Mouse (Mus musculus) hindbrain, embryonic 14.5 days (tissue): Measurements from ENCODE around the gene Ptgds. TPM values are rescaled to one million over a fixed set of nuclear protein-coding genes. Genes with fewer than 3 reads are reported as not detected.

Source experiments
- ATAC-seq: fragments of 200-750 bp; cut with Nextera tagmentation; 2 replicates; pipeline ENCODE4 v1.8.0; 2017; ENCODE audit warnings: moderate number of reproducible peaks, mild to moderate bottlenecking, moderate TSS enrichment, moderate library complexity; ENCODE audit not compliant: low FRiP score
- DNase-seq: peaks from one replicate; pipeline ENCODE4 v3.0.0-alpha.2; 2015; ENCODE audit warnings: low spot score
- H3K27ac ChIP-seq: fragments of 300-500 bp; sonication (generic); 2 replicates; pipeline ENCODE4 v1.5.1; 2014; ENCODE audit warnings: mild to moderate bottlenecking, moderate library complexity
- H3K27me3 ChIP-seq: fragments of 300-500 bp; sonication (generic); 2 replicates; pipeline ENCODE4 v1.6.1; 2014; ENCODE audit warnings: mild to moderate bottlenecking, low read length, mixed read lengths; ENCODE audit not compliant: control insufficient read depth, insufficient read depth
- H3K36me3 ChIP-seq: fragments of 300-500 bp; sonication (generic); replicated peaks from 2 replicates; pipeline ENCODE4 v1.6.1; 2014; ENCODE audit not compliant: control insufficient read depth, insufficient read depth
- H3K4me1 ChIP-seq: fragments of 300-500 bp; sonication (generic); replicated peaks from 2 replicates; pipeline ENCODE4 v1.6.1; 2014; ENCODE audit warnings: antibody characterized with exemption, low read length, mixed read lengths; ENCODE audit not compliant: control insufficient read depth, insufficient read depth
- H3K4me2 ChIP-seq: fragments of 300-500 bp; sonication (generic); replicated peaks from 2 replicates; pipeline ENCODE4 v1.6.1; 2014; ENCODE audit warnings: mild to moderate bottlenecking, moderate library complexity
- H3K4me3 ChIP-seq: fragments of 300-500 bp; sonication (generic); replicated peaks from 2 replicates; pipeline ENCODE4 v1.5.1; 2014; ENCODE audit warnings: mild to moderate bottlenecking, low read length
- H3K9ac ChIP-seq: fragments of 300-500 bp; sonication (generic); 2 replicates; pipeline ENCODE4 v1.6.1; 2014
- H3K9me3 ChIP-seq: fragments of 300-500 bp; sonication (generic); 2 replicates; pipeline ENCODE4 v1.6.1; 2016; ENCODE audit warnings: low read length; ENCODE audit not compliant: control insufficient read depth
- WGBS: fragments of 180-500 bp; shearing (Covaris S2); extraction: QIAGEN DNeasy Blood & Tissue Kit; methylation state at CpG from one replicate; pipeline ENCODE4 v1.1.7; 2014; 5-methylcytosine and 5-hydroxymethylcytosine counted together
- polyA plus RNA-seq: library from polyadenylated mRNA; unstranded; fragments of >200 nt; fragmentation: Nextera tagmentation; extraction: Ambion mirVana; gene quantifications from 2 replicates; pipeline ENCODE4 v1.2.1, GENCODE M21; 2014

Gene Ptgds
- polyA plus RNA-seq, 1 experiment from 2014 or later: 230 TPM

- ATAC-seq (no peak), DNase-seq (no peak)
- no peaks in the 10 kb centered on the region for H3K4me1 ChIP-seq
- H3K4me2 ChIP-seq: no peak overlapping the region
- H3K36me3 ChIP-seq: no peaks in the 10 kb centered on the region
- H3K27me3 ChIP-seq: no peaks in the 10 kb centered on the region
- H3K27ac ChIP-seq: no peak overlapping the region
- H3K4me3 ChIP-seq: no peak overlapping the region
- no peaks in the 10 kb centered on the region for H3K9me3 ChIP-seq
- WGBS: 70% methylated on average over 11 of the region's 11 CpGs
- no peak overlapping the region for H3K9ac ChIP-seq
Measured at GRCm38 (mm10) chr2:25484901-25485647, 15.2 kb upstream of the Ptgds start.

GRCm38 (mm10) chr2:25482969-25483368 is 13.1 kb upstream of the Ptgds start:
- no peak overlapping the region for H3K4me2 ChIP-seq
- DNase-seq (no peak), ATAC-seq (no peak)
- no peaks in the 10 kb centered on the region for H3K36me3 ChIP-seq
- no peaks in the 10 kb centered on the region for H3K4me1 ChIP-seq
- H3K9me3 ChIP-seq: no peaks in the 10 kb centered on the region
- H3K27ac ChIP-seq: no peak overlapping the region
- H3K4me3 ChIP-seq: no peak overlapping the region
- no peaks in the 10 kb centered on the region for H3K27me3 ChIP-seq
- WGBS: 22% methylated on average over 7 of the region's 7 CpGs
- H3K9ac ChIP-seq: no peak overlapping the region

GRCm38 (mm10) chr2:25480541-25480940 is 10.7 kb upstream of the Ptgds start:
- Histone ChIP-seq H3K4me3 (no peak overlapping the region), H3K4me1 (no peaks in the 10 kb centered on the region), H3K36me3 (no peaks in the 10 kb centered on the region), H3K27me3 (no peaks in the 10 kb centered on the region), H3K9me3 (no peaks in the 10 kb centered on the region), H3K4me2 (no peak overlapping the region), H3K27ac (no peak overlapping the region), H3K9ac (no peak overlapping the region)
- no peak for ATAC-seq
- WGBS: 100% methylated on average over 1 of the region's 1 CpGs
- no peak for DNase-seq

GRCm38 (mm10) chr2:25479551-25480311 is 9.9 kb upstream of the Ptgds start:
- H3K9me3 ChIP-seq: no peaks in the 10 kb centered on the region
- no peaks in the 10 kb centered on the region for H3K27me3 ChIP-seq
- ATAC-seq (no peak), DNase-seq (no peak)
- H3K4me2 ChIP-seq: no peak overlapping the region
- H3K4me1 ChIP-seq: no peaks in the 10 kb centered on the region
- H3K27ac ChIP-seq: no peak overlapping the region
- no peak overlapping the region for H3K9ac ChIP-seq
- no peaks in the 10 kb centered on the region for H3K36me3 ChIP-seq
- 76% methylated on average over 10 of the region's 10 CpGs for WGBS
- H3K4me3 ChIP-seq: no peak overlapping the region

- no peaks in the 10 kb centered on the region for H3K27me3 ChIP-seq
- ATAC-seq: no peak
- no peaks in the 10 kb centered on the region for H3K36me3 ChIP-seq
- no peak overlapping the region for H3K27ac ChIP-seq
- no peaks in the 10 kb centered on the region for H3K9me3 ChIP-seq
- no peaks in the 10 kb centered on the region for H3K4me1 ChIP-seq
- DNase-seq: no peak
- no peak overlapping the region for H3K4me3 ChIP-seq
- no peak overlapping the region for H3K4me2 ChIP-seq
- no peak overlapping the region for H3K9ac ChIP-seq
- WGBS: 96% methylated on average over 3 of the region's 3 CpGs
Measured at GRCm38 (mm10) chr2:25477967-25478675, 8.3 kb upstream of the Ptgds start.

GRCm38 (mm10) chr2:25477541-25477940 is 7.7 kb upstream of the Ptgds start:
- no peak for ATAC-seq

GRCm38 (mm10) chr2:25472550-25472949 is 2.7 kb upstream of the Ptgds start:
- DNase-seq (no peak), ATAC-seq (no peak)
- Histone ChIP-seq H3K36me3 (no peaks in the 10 kb centered on the region), H3K4me1 (peaks cover 5% of the 10 kb centered on the region; the same call in 1 of the 2 replicates), H3K27ac (no peak overlapping the region), H3K9ac (no peak overlapping the region), H3K27me3 (no peaks in the 10 kb centered on the region), H3K4me3 (no peak overlapping the region), H3K4me2 (no peak overlapping the region), H3K9me3 (no peaks in the 10 kb centered on the region)
- 89% methylated on average over 2 of the region's 2 CpGs for WGBS

More at GRCm38 (mm10) chr2:25477541-25477940, 7.7 kb upstream of the Ptgds start:
- Histone ChIP-seq H3K4me2 (no peak overlapping the region), H3K27me3 (no peaks in the 10 kb centered on the region), H3K27ac (no peak overlapping the region), H3K4me1 (no peaks in the 10 kb centered on the region), H3K36me3 (no peaks in the 10 kb centered on the region), H3K9ac (no peak overlapping the region), H3K9me3 (no peaks in the 10 kb centered on the region), H3K4me3 (no peak overlapping the region)
- no peak for DNase-seq
- WGBS: 91% methylated on average over 8 of the region's 8 CpGs

GRCm38 (mm10) chr2:25468962-25469915 is 607 bp downstream of the Ptgds start:
- Histone ChIP-seq H3K36me3 (no peaks in the 10 kb centered on the region), H3K27ac (peak overlapping the region; percentile 59), H3K4me3 (no peak overlapping the region), H3K9me3 (no peaks in the 10 kb centered on the region), H3K4me2 (no peak overlapping the region), H3K4me1 (peaks cover 5% of the 10 kb centered on the region; the same call in 1 of the 2 replicates), H3K27me3 (no peaks in the 10 kb centered on the region), H3K9ac (no peak overlapping the region)
- ATAC-seq: peak; percentile 63; the same call in 1 of the 2 replicates
- peak; percentile 68 for DNase-seq
- 67% methylated on average over 10 of the region's 10 CpGs for WGBS
